Mouse (Mus musculus) intestine, embryonic 16.5 days (tissue): Measurements from ENCODE around the gene St8sia6. TPM values are rescaled to one million over a fixed set of nuclear protein-coding genes. Genes with fewer than 3 reads are reported as not detected.

Experiments used
- ATAC-seq: fragments of 200-750 bp; cut with Nextera tagmentation; 2 replicates; pipeline ENCODE4 v1.8.0; 2017; ENCODE audit warnings: moderate TSS enrichment, moderate library complexity
- H3K27ac ChIP-seq: fragments of 300-500 bp; sonication (generic); 2 replicates; pipeline ENCODE4 v1.5.1; 2014; ENCODE audit warnings: mild to moderate bottlenecking, low read length
- H3K27me3 ChIP-seq: fragments of 300-500 bp; sonication (generic); replicated peaks from 2 replicates; pipeline ENCODE4 v1.6.1; 2014; ENCODE audit warnings: low read length, control low read depth, mixed read lengths; ENCODE audit not compliant: control insufficient read depth, insufficient read depth
- H3K36me3 ChIP-seq: fragments of 300-500 bp; sonication (generic); 2 replicates; pipeline ENCODE4 v1.6.1; 2014; ENCODE audit warnings: low read length, control low read depth; ENCODE audit not compliant: control insufficient read depth, insufficient read depth
- H3K4me1 ChIP-seq: fragments of 300-500 bp; sonication (generic); 2 replicates; pipeline ENCODE4 v1.6.1; 2014; ENCODE audit warnings: low read length, control low read depth, mixed read lengths; ENCODE audit not compliant: control insufficient read depth, insufficient read depth
- H3K4me2 ChIP-seq: fragments of 300-500 bp; sonication (generic); 2 replicates; pipeline ENCODE4 v1.6.1; 2014; ENCODE audit warnings: low read depth, low read length, control low read depth
- H3K4me3 ChIP-seq: fragments of 300-500 bp; sonication (generic); 2 replicates; pipeline ENCODE4 v1.5.1; 2014; ENCODE audit warnings: mild to moderate bottlenecking, low read length
- H3K9ac ChIP-seq: fragments of 300-500 bp; sonication (generic); 2 replicates; pipeline ENCODE4 v1.6.1; 2014; ENCODE audit warnings: low read depth, low read length
- H3K9me3 ChIP-seq: fragments of 300-500 bp; sonication (generic); 2 replicates; pipeline ENCODE4 v1.6.1; 2016; ENCODE audit warnings: low read length, control low read depth; ENCODE audit not compliant: control insufficient read depth
- WGBS: fragments of 180-500 bp; shearing (Covaris S2); extraction: QIAGEN DNeasy Blood & Tissue Kit; methylation state at CpG from one replicate; pipeline ENCODE4 v1.1.7; 2014; 5-methylcytosine and 5-hydroxymethylcytosine counted together
- polyA plus RNA-seq: library from polyadenylated mRNA; unstranded; fragments of >200 nt; fragmentation: Nextera tagmentation; extraction: Ambion mirVana; gene quantifications from 2 replicates; pipeline ENCODE4 v1.2.1, GENCODE M21; 2015

The St8sia6 gene
- polyA plus RNA-seq, 1 experiment from 2014 or later: 0.33 TPM

GRCm38 (mm10) chr2:13776453-13776852 is 17.4 kb downstream of the St8sia6 start:
- Histone ChIP-seq H3K27ac (no peak overlapping the region), H3K27me3 (no peaks in the 10 kb centered on the region), H3K4me2 (no peak overlapping the region), H3K9me3 (no peaks in the 10 kb centered on the region), H3K36me3 (no peaks in the 10 kb centered on the region), H3K4me3 (no peak overlapping the region), H3K9ac (no peak overlapping the region), H3K4me1 (no peaks in the 10 kb centered on the region)
- ATAC-seq: no peak
- 77% methylated on average over 1 of the region's 1 CpGs for WGBS

- WGBS: 85% methylated on average over 3 of the region's 3 CpGs
- no peaks in the 10 kb centered on the region for H3K4me1 ChIP-seq
- H3K27ac ChIP-seq: no peak overlapping the region
- H3K4me2 ChIP-seq: no peak overlapping the region
- ATAC-seq: no peak
- no peaks in the 10 kb centered on the region for H3K9me3 ChIP-seq
- H3K9ac ChIP-seq: no peak overlapping the region
- H3K4me3 ChIP-seq: no peak overlapping the region
- no peaks in the 10 kb centered on the region for H3K27me3 ChIP-seq
- H3K36me3 ChIP-seq: no peaks in the 10 kb centered on the region
These were observed 18.8 kb downstream of the St8sia6 start for GRCm38 (mm10) chr2:13775056-13775455.

GRCm38 (mm10) chr2:13768524-13768923 is 25.3 kb downstream of the St8sia6 start:
- no peak overlapping the region for H3K4me2 ChIP-seq
- no peak overlapping the region for H3K4me3 ChIP-seq
- no peak for ATAC-seq
- WGBS: 70% methylated on average over 5 of the region's 5 CpGs
- H3K9ac ChIP-seq: no peak overlapping the region
- no peaks in the 10 kb centered on the region for H3K27me3 ChIP-seq
- no peaks in the 10 kb centered on the region for H3K4me1 ChIP-seq
- no peaks in the 10 kb centered on the region for H3K36me3 ChIP-seq
- H3K9me3 ChIP-seq: no peaks in the 10 kb centered on the region
- H3K27ac ChIP-seq: no peak overlapping the region

- ATAC-seq: no peak
- no peak overlapping the region for H3K4me2 ChIP-seq
- no peak overlapping the region for H3K27ac ChIP-seq
- no peaks in the 10 kb centered on the region for H3K9me3 ChIP-seq
- no peaks in the 10 kb centered on the region for H3K27me3 ChIP-seq
- 59% methylated on average over 9 of the region's 9 CpGs for WGBS
- no peak overlapping the region for H3K9ac ChIP-seq
- no peaks in the 10 kb centered on the region for H3K4me1 ChIP-seq
- H3K36me3 ChIP-seq: no peaks in the 10 kb centered on the region
- no peak overlapping the region for H3K4me3 ChIP-seq
These were observed 26.1 kb downstream of the St8sia6 start for GRCm38 (mm10) chr2:13767532-13768411.

GRCm38 (mm10) chr2:13760366-13760765 is 33.5 kb downstream of the St8sia6 start:
- H3K4me2 ChIP-seq: no peak overlapping the region
- no peaks in the 10 kb centered on the region for H3K4me1 ChIP-seq
- no peaks in the 10 kb centered on the region for H3K27me3 ChIP-seq
- no peaks in the 10 kb centered on the region for H3K9me3 ChIP-seq
- no peak overlapping the region for H3K9ac ChIP-seq
- no peaks in the 10 kb centered on the region for H3K36me3 ChIP-seq
- ATAC-seq: no peak
- no peak overlapping the region for H3K27ac ChIP-seq
- H3K4me3 ChIP-seq: no peak overlapping the region

GRCm38 (mm10) chr2:13757412-13757811 is 36.5 kb downstream of the St8sia6 start:
- H3K4me2 ChIP-seq: no peak overlapping the region
- no peaks in the 10 kb centered on the region for H3K9me3 ChIP-seq
- H3K4me1 ChIP-seq: no peaks in the 10 kb centered on the region
- WGBS: 73% methylated on average over 7 of the region's 7 CpGs
- H3K27ac ChIP-seq: no peak overlapping the region
- no peak overlapping the region for H3K9ac ChIP-seq
- no peak overlapping the region for H3K4me3 ChIP-seq
- no peaks in the 10 kb centered on the region for H3K36me3 ChIP-seq
- no peaks in the 10 kb centered on the region for H3K27me3 ChIP-seq
- no peak for ATAC-seq

GRCm38 (mm10) chr2:13755733-13756132 is 38.1 kb downstream of the St8sia6 start:
- no peaks in the 10 kb centered on the region for H3K4me1 ChIP-seq
- ATAC-seq: no peak
- H3K36me3 ChIP-seq: no peaks in the 10 kb centered on the region
- no peak overlapping the region for H3K4me2 ChIP-seq
- 62% methylated on average over 4 of the region's 4 CpGs for WGBS
- H3K27ac ChIP-seq: no peak overlapping the region
- H3K27me3 ChIP-seq: no peaks in the 10 kb centered on the region
- H3K9me3 ChIP-seq: no peaks in the 10 kb centered on the region
- H3K4me3 ChIP-seq: no peak overlapping the region
- no peak overlapping the region for H3K9ac ChIP-seq

GRCm38 (mm10) chr2:13751691-13752090 is 42.2 kb downstream of the St8sia6 start:
- Histone ChIP-seq H3K36me3 (no peaks in the 10 kb centered on the region), H3K4me3 (no peak overlapping the region), H3K27ac (no peak overlapping the region), H3K27me3 (no peaks in the 10 kb centered on the region), H3K9me3 (no peaks in the 10 kb centered on the region), H3K4me1 (no peaks in the 10 kb centered on the region), H3K4me2 (no peak overlapping the region), H3K9ac (no peak overlapping the region)
- WGBS: 74% methylated on average over 1 of the region's 1 CpGs
- no peak for ATAC-seq

- 69% methylated on average over 1 of the region's 1 CpGs for WGBS
- H3K4me3 ChIP-seq: no peak overlapping the region
- H3K36me3 ChIP-seq: no peaks in the 10 kb centered on the region
- H3K9ac ChIP-seq: no peak overlapping the region
- H3K27me3 ChIP-seq: no peaks in the 10 kb centered on the region
- no peak for ATAC-seq
- H3K4me1 ChIP-seq: no peaks in the 10 kb centered on the region
- no peak overlapping the region for H3K27ac ChIP-seq
- no peaks in the 10 kb centered on the region for H3K9me3 ChIP-seq
- H3K4me2 ChIP-seq: no peak overlapping the region
These were observed 43.1 kb downstream of the St8sia6 start for GRCm38 (mm10) chr2:13750777-13751176.

GRCm38 (mm10) chr2:13750089-13750488 is 43.8 kb downstream of the St8sia6 start:
- Histone ChIP-seq H3K9ac (no peak overlapping the region), H3K4me3 (no peak overlapping the region), H3K9me3 (no peaks in the 10 kb centered on the region), H3K36me3 (no peaks in the 10 kb centered on the region), H3K27ac (no peak overlapping the region), H3K27me3 (no peaks in the 10 kb centered on the region), H3K4me1 (no peaks in the 10 kb centered on the region), H3K4me2 (no peak overlapping the region)
- ATAC-seq: no peak
- 59% methylated on average over 1 of the region's 1 CpGs for WGBS
